Mouse (Mus musculus) megakaryocyte, embryonic 14.5 days (primary cell): ENCODE results near the gene Cyp26b1.

Experiments
- FLI1 ChIP-seq: IDR thresholded peaks from 2 replicates; pipeline ENCODE4 v1.6.1; 2012; ENCODE audit warnings: low read length, inconsistent platforms, mixed read lengths
- GATA1 ChIP-seq: IDR thresholded peaks from 3 replicates; pipeline ENCODE4 v1.6.1; 2012; ENCODE audit warnings: mixed read lengths, low read length, inconsistent platforms, borderline replicate concordance

- no peak for TF ChIP-seq GATA1
- TF ChIP-seq FLI1 = no peak
These were observed 37.9 kb upstream of the Cyp26b1 start for GRCm38 (mm10) chr6:84631588-84631987.
